Mouse (Mus musculus): Measurements from ENCODE around the gene Plbd2. TPM values are rescaled to one million over a fixed set of nuclear protein-coding genes. Genes with fewer than 3 reads are reported as not detected.

The Plbd2 gene
- polyA plus RNA-seq (2017; shearing (Covaris generic)): 6.5 TPM

DNA sequence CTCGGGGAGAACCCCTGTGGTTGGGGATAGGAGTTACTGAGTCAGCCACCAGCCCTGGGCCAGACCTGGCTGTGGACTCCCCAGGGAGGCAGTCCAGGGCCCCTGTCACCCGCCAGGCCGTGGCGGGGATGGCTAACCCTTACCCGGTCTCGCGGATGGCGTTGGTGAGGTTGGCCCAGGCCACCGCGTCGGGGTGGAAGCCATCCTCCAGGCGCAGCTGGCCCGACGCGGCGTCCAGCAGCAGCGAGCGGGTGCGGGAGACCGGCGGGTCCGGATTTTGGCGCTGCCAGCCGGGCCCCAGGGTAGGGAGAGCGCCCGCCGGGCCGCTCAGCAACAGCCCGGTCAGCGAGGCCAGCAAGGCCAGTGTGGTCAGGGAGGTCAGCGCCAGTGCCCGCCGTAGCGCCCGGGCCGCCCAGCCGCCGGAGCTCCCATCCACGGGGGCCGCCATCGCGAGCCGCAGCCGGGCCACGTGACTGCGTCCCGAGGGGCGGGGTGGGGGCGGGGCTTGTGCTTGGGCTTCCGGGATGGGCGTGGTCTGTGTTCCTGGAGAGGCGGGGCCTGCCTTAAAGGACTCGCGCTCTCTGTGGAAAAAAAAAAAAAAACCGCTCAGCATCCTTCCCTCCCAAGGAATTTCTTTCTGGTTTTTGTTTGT lies at the start of gene Plbd2:
Plbd2 (minus strand) TSS at position 482 of the 652 bp plus-strand sequence.

GRCm38 (mm10) chr5:120510982-120511642 lies 7.7 kb upstream of the Plbd2 start, which contains the start of gene Slc8b1:
Gene Slc8b1 (plus strand): TSS chr5:120511168.

GRCm38 (mm10) chr5:120476296-120476695 lies 27.1 kb downstream of the Plbd2 start, which contains the start of gene Sds:
Gene Sds (plus strand): TSS chr5:120476526.

DNA sequence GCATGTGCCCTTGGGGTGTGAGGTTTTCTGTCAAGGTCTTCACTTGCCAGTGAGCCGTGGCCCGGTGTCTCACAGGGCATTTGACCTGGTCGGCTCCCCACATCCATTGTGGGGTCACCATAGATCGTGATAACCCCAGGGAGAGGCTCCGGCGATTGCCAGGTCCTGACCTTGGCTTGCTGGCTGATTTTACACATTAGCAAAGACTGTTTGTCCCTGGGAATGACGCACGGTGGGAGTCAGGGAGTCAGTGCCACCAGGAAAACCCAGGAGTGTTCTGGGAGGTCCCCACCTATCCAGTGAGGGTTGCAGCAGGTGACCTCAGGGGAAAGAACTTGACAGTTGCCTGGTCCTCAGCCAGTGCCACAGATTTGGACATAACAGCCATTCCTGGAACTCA lies 30.7 kb downstream of the Plbd2 start, which contains the start of gene Sdsl:
Sdsl (minus strand) TSS at position 41 of the 400 bp plus-strand sequence.

Other genes starting within 250 kb of the Plbd2 start
- not detected for gene Lhx5, start 71.9 kb downstream of the Plbd2 start, polyA plus RNA-seq (2017; shearing (Covaris generic))
- gene Sdsl, start 30.8 kb downstream of the Plbd2 start, polyA plus RNA-seq (2017; shearing (Covaris generic)): 0.24 TPM
- not detected for gene Sds, start 27.1 kb downstream of the Plbd2 start, polyA plus RNA-seq (2017; shearing (Covaris generic))
- 19.1 TPM for gene Slc8b1, start 7.5 kb upstream of the Plbd2 start, polyA plus RNA-seq (2017; shearing (Covaris generic))
- 29.6 TPM for gene Tpcn1, start 85.0 kb upstream of the Plbd2 start, polyA plus RNA-seq (2017; shearing (Covaris generic))
- gene Iqcd, start 85.4 kb upstream of the Plbd2 start, polyA plus RNA-seq (2017; shearing (Covaris generic)): 1.2 TPM
- 8.8 TPM for gene Rita1, start 109.0 kb upstream of the Plbd2 start, polyA plus RNA-seq (2017; shearing (Covaris generic))
- gene Ddx54, start 109.1 kb upstream of the Plbd2 start, polyA plus RNA-seq (2017; shearing (Covaris generic)): 97.1 TPM
- not detected for gene Cfap73, start 130.6 kb upstream of the Plbd2 start, polyA plus RNA-seq (2017; shearing (Covaris generic))
- gene Rasal1, start 145.2 kb upstream of the Plbd2 start, polyA plus RNA-seq (2017; shearing (Covaris generic)): 14.6 TPM
- 35.3 TPM for gene Dtx1, start 208.3 kb upstream of the Plbd2 start, polyA plus RNA-seq (2017; shearing (Covaris generic))
- 1.2 TPM for gene Oas2, start 246.2 kb upstream of the Plbd2 start, polyA plus RNA-seq (2017; shearing (Covaris generic))